Mouse (Mus musculus): ENCODE measurements around the gene Cul4a.
"Not testable (repeated sequence)": the region's sequence is repeated elsewhere in the genome, so short reads cannot be mapped to it uniquely, and the experiment has no call there.

DNA sequence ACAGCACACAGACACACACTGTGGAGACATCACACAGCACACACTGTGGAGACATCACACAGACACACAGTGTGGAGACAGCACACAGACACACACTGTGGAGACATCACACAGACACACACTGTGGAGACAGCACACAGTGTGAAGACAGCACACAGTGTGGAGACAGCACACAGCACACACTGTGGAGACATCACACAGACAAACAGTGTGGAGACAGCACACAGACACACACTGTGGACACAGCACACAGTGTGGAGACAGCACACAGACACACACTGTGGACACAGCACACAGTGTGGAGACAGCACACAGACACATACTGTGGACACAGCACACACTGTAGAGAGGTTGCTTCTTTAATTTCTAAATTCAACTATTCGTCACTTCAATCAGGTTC is 29.8 kb upstream of the Cul4a start:
- not testable (repeated sequence) for TF ChIP-seq CTCF (IDR thresholded peaks at IDR 0.05); POLR2A (IDR thresholded peaks at IDR 0.05; ENCODE audit: insufficient read depth, low read depth, low read length); EP300 (IDR thresholded peaks at IDR 0.05; ENCODE audit: insufficient read depth, low read depth, low read length)

Data from heart, adult 2 months (tissue).